ENCODE assay signal across 33 mouse cellular contexts in genomic region chr12:80951640-80952219, GRCm38 (mm10). TPM values are rescaled to one million over a fixed set of nuclear protein-coding genes. Genes with fewer than 3 reads are reported as not detected.
DNase-seq lines count a peak whose midpoint lies in the region; ATAC-seq and TF ChIP-seq lines count a peak whose summit lies in the region.
"Had no signal": no experiment of that assay in that cellular context is flagged by ENCODE, and none has a peak within 500 bp of the region (broad histone marks: within the 10 kb centered on the region; RNA-seq: fewer than 3 reads in every experiment).

No protein-coding gene starts in this region.

- H3K9me3 ChIP-seq in kidney, postnatal 0 days (replicated peaks; ENCODE audit: low read length) = no peaks in the 10 kb centered on the region
- no peaks in the 10 kb centered on the region for H3K9me3 ChIP-seq in kidney, embryonic 16.5 days (ENCODE audit: low read length)
- no peaks in the 10 kb centered on the region for H3K9me3 ChIP-seq in midbrain, embryonic 11.5 days (ENCODE audit: control insufficient read depth, low read length)
- no peaks in the 10 kb centered on the region for H3K9me3 ChIP-seq in midbrain, embryonic 13.5 days
- H3K9me3 ChIP-seq in hindbrain, embryonic 10.5 days = no peaks in the 10 kb centered on the region
- H3K9me3 ChIP-seq: embryonic facial prominence, embryonic 10.5 days; embryonic facial prominence, embryonic 13.5 days; forebrain, embryonic 12.5 days; forebrain, embryonic 15.5 days; heart, embryonic 12.5 days; heart, embryonic 15.5 days had no signal

- 86% methylated on average over 3 of the region's 3 CpGs for WGBS in kidney, postnatal 0 days
- WGBS in kidney, embryonic 16.5 days = 94% methylated on average over 3 of the region's 3 CpGs
- 93% methylated on average over 3 of the region's 3 CpGs for WGBS in midbrain, embryonic 11.5 days
- 96% methylated on average over 3 of the region's 3 CpGs for WGBS in midbrain, embryonic 13.5 days
- WGBS in hindbrain, embryonic 10.5 days = 93% methylated on average over 3 of the region's 3 CpGs

- ATAC-seq in kidney, postnatal 0 days (replicated peaks; ENCODE audit: low FRiP score, low read depth) = 0 out of 2 replicates have a peak, but pooled peaks have one; percentile 19
- ATAC-seq in kidney, embryonic 16.5 days (ENCODE audit: low FRiP score, low TSS enrichment) = no peak
- no peak for ATAC-seq in midbrain, embryonic 11.5 days (ENCODE audit: low FRiP score)
- ATAC-seq in midbrain, embryonic 13.5 days = no peak
- 0 out of 2 replicates have a peak, but pooled peaks have one; percentile 24 for ATAC-seq in megakaryocyte-erythroid progenitor cell, adult 5-6 weeks (replicated peaks; ENCODE audit: low FRiP score, low TSS enrichment, poor library complexity, severe bottlenecking)
- ATAC-seq: CD4-positive, CD25-positive, alpha-beta regulatory T cell, adult 4 months; forebrain, embryonic 15.5 days; hindbrain, postnatal 0 days had no signal

- H3K27me3 ChIP-seq in kidney, postnatal 0 days (ENCODE audit: insufficient read depth, low read length) = no peaks in the 10 kb centered on the region
- no peaks in the 10 kb centered on the region for H3K27me3 ChIP-seq in kidney, embryonic 16.5 days (ENCODE audit: insufficient read depth, low read length)
- no peaks in the 10 kb centered on the region for H3K27me3 ChIP-seq in midbrain, embryonic 11.5 days (ENCODE audit: control insufficient read depth, insufficient read depth, low read length)
- H3K27me3 ChIP-seq in midbrain, embryonic 13.5 days = no peaks in the 10 kb centered on the region
- no peaks in the 10 kb centered on the region for H3K27me3 ChIP-seq in hindbrain, embryonic 10.5 days (ENCODE audit: insufficient read depth, poor library complexity, severe bottlenecking)
- H3K27me3 ChIP-seq: embryonic facial prominence, embryonic 13.5 days; forebrain, embryonic 12.5 days; forebrain, embryonic 15.5 days; heart, embryonic 12.5 days; heart, embryonic 15.5 days had no signal

- H3K4me2 ChIP-seq in kidney, postnatal 0 days (ENCODE audit: low read length) = no peak overlapping the region
- H3K4me2 ChIP-seq in kidney, embryonic 16.5 days (replicated peaks; ENCODE audit: low read depth, low read length) = no peak overlapping the region
- no peak overlapping the region for H3K4me2 ChIP-seq in midbrain, embryonic 11.5 days
- H3K4me2 ChIP-seq in midbrain, embryonic 13.5 days (replicated peaks) = no peak overlapping the region
- H3K4me2 ChIP-seq: embryonic facial prominence, embryonic 13.5 days; forebrain, embryonic 12.5 days; forebrain, embryonic 15.5 days; heart, embryonic 12.5 days; heart, embryonic 15.5 days; hindbrain, embryonic 14.5 days had no signal

- no peak overlapping the region for H3K9ac ChIP-seq in kidney, postnatal 0 days (ENCODE audit: low read depth, low read length)
- no peak overlapping the region for H3K9ac ChIP-seq in kidney, embryonic 16.5 days (replicated peaks; ENCODE audit: low read length)
- no peak overlapping the region for H3K9ac ChIP-seq in midbrain, embryonic 11.5 days (ENCODE audit: low read length)
- no peak overlapping the region for H3K9ac ChIP-seq in midbrain, embryonic 13.5 days (replicated peaks)
- H3K9ac ChIP-seq: embryonic facial prominence, embryonic 13.5 days; forebrain, embryonic 12.5 days; forebrain, embryonic 15.5 days; heart, embryonic 12.5 days; heart, embryonic 15.5 days; hindbrain, embryonic 14.5 days had no signal

- no peak overlapping the region for H3K4me3 ChIP-seq in kidney, postnatal 0 days (replicated peaks; ENCODE audit: low read depth, low read length)
- no peak overlapping the region for H3K4me3 ChIP-seq in kidney, embryonic 16.5 days (ENCODE audit: low read length)
- H3K4me3 ChIP-seq in midbrain, embryonic 11.5 days (ENCODE audit: low read depth, low read length) = no peak overlapping the region
- no peak overlapping the region for H3K4me3 ChIP-seq in midbrain, embryonic 13.5 days (replicated peaks)
- H3K4me3 ChIP-seq in hindbrain, embryonic 10.5 days = no peak overlapping the region
- H3K4me3 ChIP-seq: embryonic facial prominence, embryonic 10.5 days; embryonic facial prominence, embryonic 13.5 days; erythroblast, embryonic 14.5 days; forebrain, embryonic 12.5 days; forebrain, embryonic 15.5 days; heart, embryonic 12.5 days; heart, embryonic 15.5 days had no signal

- peaks cover 4% of the 10 kb centered on the region for H3K4me1 ChIP-seq in kidney, postnatal 0 days (replicated peaks; ENCODE audit: insufficient read depth, low read length)
- peaks cover 15% of the 10 kb centered on the region for H3K4me1 ChIP-seq in kidney, embryonic 16.5 days (ENCODE audit: insufficient read depth, low read length)
- peaks cover under 1% of the 10 kb centered on the region; the same call in 1 of the 2 replicates for H3K4me1 ChIP-seq in midbrain, embryonic 11.5 days (ENCODE audit: control insufficient read depth, insufficient read depth, low read length)
- H3K4me1 ChIP-seq in midbrain, embryonic 13.5 days (replicated peaks) = peaks cover 19% of the 10 kb centered on the region
- H3K4me1 ChIP-seq in hindbrain, embryonic 10.5 days (replicated peaks) = peaks cover 5% of the 10 kb centered on the region

- H3K27ac ChIP-seq in kidney, postnatal 0 days = no peak overlapping the region
- no peak overlapping the region for H3K27ac ChIP-seq in kidney, embryonic 16.5 days (ENCODE audit: low read length)
- no peak overlapping the region for H3K27ac ChIP-seq in midbrain, embryonic 11.5 days (ENCODE audit: low read depth, low read length)
- no peak overlapping the region for H3K27ac ChIP-seq in midbrain, embryonic 13.5 days
- no peak overlapping the region for H3K27ac ChIP-seq in hindbrain, embryonic 10.5 days
- H3K27ac ChIP-seq: embryonic facial prominence, embryonic 10.5 days; embryonic facial prominence, embryonic 13.5 days; forebrain, embryonic 12.5 days; forebrain, embryonic 15.5 days; heart, embryonic 15.5 days; hindbrain, embryonic 14.5 days; hindbrain, postnatal 0 days had no signal

- DNase-seq in kidney, postnatal 0 days (ENCODE audit: low spot score) = no peak
- DNase-seq in midbrain, embryonic 11.5 days (ENCODE audit: low spot score, missing footprints) = peak; percentile 79
- DNase-seq in T-cell, adult 2 months (ENCODE audit: low spot score) = peak; percentile 15
- DNase-seq in hindbrain, embryonic 10.5 days (ENCODE audit: low spot score) = no peak
- no peak for DNase-seq in Muller cell, postnatal 12 days (ENCODE audit: inconsistent ontology term)
- DNase-seq: adrenal gland, postnatal 10 days; adrenal gland, postnatal 36 days; cerebellum, adult 2 months; cerebellum, postnatal 10 days; cerebellum, postnatal 36 days; embryo, embryonic 11 days; gastrocnemius, postnatal 10 days; gastrocnemius, postnatal 36 days; heart, postnatal 10 days; heart, postnatal 36 days; kidney, adult 11 months had no signal

- no peak for TF ChIP-seq CTCF in kidney, postnatal 0 days (IDR thresholded peaks at IDR 0.05; ENCODE audit: low read depth)

- peaks cover 56% of the 10 kb centered on the region for H3K36me3 ChIP-seq in kidney, postnatal 0 days (ENCODE audit: insufficient read depth, low read length)
- H3K36me3 ChIP-seq in kidney, embryonic 16.5 days (ENCODE audit: insufficient read depth, low read length) = peaks cover 75% of the 10 kb centered on the region
- peaks cover 33% of the 10 kb centered on the region for H3K36me3 ChIP-seq in midbrain, embryonic 11.5 days (ENCODE audit: control insufficient read depth, insufficient read depth, low read length)
- H3K36me3 ChIP-seq in midbrain, embryonic 13.5 days = peaks cover 76% of the 10 kb centered on the region
- H3K36me3 ChIP-seq in hindbrain, embryonic 10.5 days = peaks cover 99% of the 10 kb centered on the region

RNA-seq across cellular contexts. Expression of gene Srsf5, which starts 6.4 kb away (rescaled TPM):
- 659 and 670 TPM in 2 replicates for polyA plus RNA-seq in kidney, postnatal 0 days (2015; fragmentation: Nextera tagmentation; extraction: Ambion mirVana)
- polyA plus RNA-seq in kidney, embryonic 16.5 days (2015; fragmentation: Nextera tagmentation; extraction: Ambion mirVana) = 513 and 576 TPM in 2 replicates
- 444 and 504 TPM in 2 replicates for polyA plus RNA-seq in midbrain, embryonic 11.5 days (2014; fragmentation: Nextera tagmentation; extraction: Ambion mirVana)
- 506 and 554 TPM in 2 replicates for polyA plus RNA-seq in midbrain, embryonic 13.5 days (2015; fragmentation: Nextera tagmentation; extraction: Ambion mirVana)
- 313 and 330 TPM in 2 replicates for total RNA-seq in megakaryocyte-erythroid progenitor cell, adult 5-6 weeks (2014; fragmentation: Nextera tagmentation)
- total RNA-seq in megakaryocyte-erythroid progenitor cell, adult 5-6 weeks (2017) = 760 and 1,064 TPM in 2 replicates
- polyA plus RNA-seq in hindbrain, embryonic 10.5 days (2016; fragmentation: Nextera tagmentation; extraction: Ambion mirVana) = 403 and 492 TPM in 2 replicates

RNA-seq across cellular contexts. Expression of gene Slc10a1, which starts 16.8 kb away (rescaled TPM):
- 1.7 and 4.0 TPM in 2 replicates for polyA plus RNA-seq in kidney, postnatal 0 days (2015; fragmentation: Nextera tagmentation; extraction: Ambion mirVana)
- 0.82 and 1.2 TPM in 2 replicates for polyA plus RNA-seq in kidney, embryonic 16.5 days (2015; fragmentation: Nextera tagmentation; extraction: Ambion mirVana)
- polyA plus RNA-seq in midbrain, embryonic 11.5 days (2014; fragmentation: Nextera tagmentation; extraction: Ambion mirVana) = 0.26 and 0.44 TPM in 2 replicates
- 0.62 and 0.79 TPM in 2 replicates for polyA plus RNA-seq in midbrain, embryonic 13.5 days (2015; fragmentation: Nextera tagmentation; extraction: Ambion mirVana)
- total RNA-seq in megakaryocyte-erythroid progenitor cell, adult 5-6 weeks (2014; fragmentation: Nextera tagmentation) = not detected in 2 replicates
- total RNA-seq in megakaryocyte-erythroid progenitor cell, adult 5-6 weeks (2017) = 1.8 TPM in 1 of 2 replicates, not detected in the other
- 0.26 and 0.36 TPM in 2 replicates for polyA plus RNA-seq in hindbrain, embryonic 10.5 days (2016; fragmentation: Nextera tagmentation; extraction: Ambion mirVana)
- total RNA-seq: adrenal gland, adult 18-20 months; adrenal gland, postnatal 36 days; gastrocnemius, postnatal 36 days; granulocyte monocyte progenitor cell, adult 5-6 weeks; heart, postnatal 10 days; heart, postnatal 36 days; hindbrain, postnatal 0 days had no signal
- polyA plus RNA-seq: C2C12; cerebellum, adult 2 months; cortical plate, adult 2 months; erythroblast, embryonic 14.5 days had no signal

Comparison
In these comparisons a context has a peak if more than half of its experiments do, and no peak if none do; other contexts are left out.
1. ATAC-seq: peak in kidney, postnatal 0 days (single experiment) and megakaryocyte-erythroid progenitor cell, adult 5-6 weeks (single experiment); none in kidney, embryonic 16.5 days (single experiment), midbrain, embryonic 11.5 days (single experiment) and midbrain, embryonic 13.5 days (single experiment).
2. DNase-seq: peak in midbrain, embryonic 11.5 days (single experiment) and T-cell, adult 2 months (single experiment); none in kidney, postnatal 0 days (single experiment), hindbrain, embryonic 10.5 days (single experiment) and Muller cell, postnatal 12 days (single experiment).